Mouse (Mus musculus): ENCODE data around the gene Map7. TPM values are rescaled to one million over a fixed set of nuclear protein-coding genes. Genes with fewer than 3 reads are reported as not detected.

Map7 gene
- total RNA-seq (2023), result 8.3 to 10.2 TPM (median 8.7 TPM) in 4 replicates

DNA sequence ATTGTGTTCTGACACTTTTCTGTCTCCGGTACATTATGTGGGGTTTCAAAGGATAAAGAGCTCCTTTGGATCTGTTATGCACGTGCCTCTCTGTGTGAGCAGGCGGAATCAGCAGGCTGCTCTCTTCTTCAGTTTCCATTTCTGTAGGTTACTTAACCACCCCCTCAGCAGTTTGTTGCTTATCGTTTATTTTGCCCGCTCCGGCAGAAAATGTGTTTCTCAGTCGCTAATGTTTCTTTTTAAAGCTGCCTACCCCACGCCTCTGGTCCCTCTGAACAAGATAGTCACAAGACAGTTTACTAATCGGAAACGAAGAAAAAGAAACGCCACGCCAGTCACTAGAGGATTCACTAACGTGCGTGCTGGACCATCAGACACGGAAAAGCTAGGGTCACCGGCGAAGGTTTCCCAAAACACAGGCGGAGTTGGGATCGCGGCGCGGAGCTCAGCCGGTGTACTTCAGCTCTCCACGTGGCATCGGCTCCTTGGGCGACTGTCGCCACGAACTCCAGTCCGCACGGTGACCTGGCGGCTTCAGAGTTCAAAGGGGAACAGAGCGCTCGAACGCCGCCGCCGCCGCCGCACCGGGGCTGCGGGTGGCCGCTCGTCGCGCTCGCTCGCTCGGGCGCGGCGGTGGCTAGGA lies at the start of gene Map7:
Gene Map7, plus strand, starts transcription at position 342 of the 643 bp plus-strand sequence.

DNA sequence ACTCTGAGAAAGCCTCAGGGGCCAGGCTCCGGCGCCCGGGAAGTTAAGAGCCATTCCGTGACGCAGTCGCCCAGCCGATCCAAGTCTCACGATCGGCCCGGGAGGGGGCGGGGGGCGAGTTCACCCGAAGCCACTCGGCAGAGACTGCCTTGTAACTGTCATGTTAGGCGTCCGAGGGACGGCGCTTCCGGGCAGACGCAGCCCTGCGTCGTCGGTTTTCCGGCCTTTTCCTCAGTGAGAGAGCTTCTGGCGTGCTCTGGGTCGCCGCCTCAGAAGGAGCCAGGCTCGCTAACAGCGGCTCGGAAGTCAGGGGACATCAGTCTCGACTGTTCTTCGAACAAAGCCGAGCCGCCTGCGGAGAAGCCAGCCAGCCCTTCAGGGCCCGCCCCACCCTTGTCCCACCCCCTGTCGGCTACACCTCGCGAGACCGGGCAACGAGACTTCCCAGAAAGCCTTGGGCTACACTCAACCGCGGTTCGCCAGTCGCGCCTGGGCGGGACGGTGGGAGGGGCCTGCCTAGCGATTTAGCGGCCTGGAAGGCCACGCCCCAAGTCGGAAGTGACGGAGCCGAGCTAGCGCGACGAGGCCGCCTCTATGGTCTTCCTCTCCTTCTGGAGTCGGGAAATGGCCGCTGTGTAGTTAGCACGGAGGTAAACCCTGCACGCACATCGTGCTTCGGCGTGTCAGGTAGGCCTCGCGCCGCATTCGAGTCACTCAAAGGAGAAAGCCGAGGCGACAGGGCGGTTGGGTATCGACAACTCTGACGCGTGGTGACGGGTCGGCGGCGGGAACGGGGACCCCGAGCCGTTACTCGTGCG lies 163.9 kb downstream of the Map7 start, which contains the start of gene Bclaf1:
Gene Bclaf1, plus strand, starts transcription at position 552 of the 818 bp plus-strand sequence.

Other genes with a start within 250 kb of the Map7 start
- 17.1 to 18.1 TPM (median 17.6 TPM) in 4 replicates for gene Pex7, start 240.8 kb upstream of the Map7 start, total RNA-seq (2023)
- gene Map3k5, start 214.0 kb upstream of the Map7 start, total RNA-seq (2023), result 73.9 to 120 TPM (median 97.0 TPM) in 4 replicates
- 246 to 271 TPM (median 261 TPM) in 4 replicates for gene Bclaf1, start 164.0 kb downstream of the Map7 start, total RNA-seq (2023)
- gene Mtfr2, start 199.3 kb downstream of the Map7 start, total RNA-seq (2023), result 0.88 to 1.4 TPM (median 1.2 TPM) in 4 replicates

All from B cell, adult 62 days (primary cell).